Mouse (Mus musculus) stomach, embryonic 14.5 days (tissue): ENCODE data around the gene Spag6. TPM values are rescaled to one million over a fixed set of nuclear protein-coding genes. Genes with fewer than 3 reads are reported as not detected.

Source experiments
- ATAC-seq: fragments of 200-750 bp; cut with Nextera tagmentation; 2 replicates; pipeline ENCODE4 v1.8.0; 2017; ENCODE audit warnings: low read depth, moderate TSS enrichment; ENCODE audit not compliant: insufficient number of reproducible peaks, insufficient read depth, low FRiP score
- H3K27ac ChIP-seq: fragments of 300-500 bp; sonication (generic); 2 replicates; pipeline ENCODE4 v1.5.1; 2014; ENCODE audit warnings: mild to moderate bottlenecking, low read length, moderate library complexity, mixed read lengths
- H3K27me3 ChIP-seq: fragments of 300-500 bp; sonication (generic); 2 replicates; pipeline ENCODE4 v1.6.1; 2014; ENCODE audit warnings: low read length, control low read depth, mixed read lengths; ENCODE audit not compliant: control insufficient read depth, insufficient read depth
- H3K36me3 ChIP-seq: fragments of 300-500 bp; sonication (generic); 2 replicates; pipeline ENCODE4 v1.6.1; 2014; ENCODE audit warnings: mild to moderate bottlenecking, control low read depth, low read length, moderate library complexity, mixed read lengths; ENCODE audit not compliant: control insufficient read depth, insufficient read depth
- H3K4me1 ChIP-seq: fragments of 300-500 bp; sonication (generic); 2 replicates; pipeline ENCODE4 v1.6.1; 2014; ENCODE audit warnings: low read length, control low read depth, mixed read lengths; ENCODE audit not compliant: control insufficient read depth, insufficient read depth
- H3K4me2 ChIP-seq: fragments of 300-500 bp; sonication (generic); replicated peaks from 2 replicates; pipeline ENCODE4 v1.6.1; 2014; ENCODE audit warnings: low read depth, low read length, control low read depth
- H3K4me3 ChIP-seq: fragments of 300-500 bp; sonication (generic); 2 replicates; pipeline ENCODE4 v1.5.1; 2014; ENCODE audit warnings: low read depth, low read length, control low read depth
- H3K9ac ChIP-seq: fragments of 300-500 bp; sonication (generic); replicated peaks from 2 replicates; pipeline ENCODE4 v1.6.1; 2014; ENCODE audit warnings: low read depth, mild to moderate bottlenecking, control low read depth, low read length, moderate library complexity, mixed read lengths
- H3K9me3 ChIP-seq: fragments of 300-500 bp; sonication (generic); 2 replicates; pipeline ENCODE4 v1.6.1; 2016; ENCODE audit warnings: low read depth, low read length, control low read depth; ENCODE audit not compliant: control insufficient read depth
- WGBS: fragments of 180-500 bp; shearing (Covaris S2); extraction: QIAGEN DNeasy Blood & Tissue Kit; methylation state at CpG from one replicate; pipeline ENCODE4 v1.1.7; 2014; 5-methylcytosine and 5-hydroxymethylcytosine counted together
- polyA plus RNA-seq: library from polyadenylated mRNA; unstranded; fragments of >200 nt; fragmentation: Nextera tagmentation; extraction: Ambion mirVana; gene quantifications from 2 replicates; pipeline ENCODE4 v1.2.1, GENCODE M21; 2014

Gene Spag6
- polyA plus RNA-seq, 1 experiment from 2014 or later: 0.29 TPM

- H3K4me1 ChIP-seq: no peaks in the 10 kb centered on the region
- no peak overlapping the region for H3K4me3 ChIP-seq
- 74% methylated on average over 1 of the region's 1 CpGs for WGBS
- no peaks in the 10 kb centered on the region for H3K9me3 ChIP-seq
- H3K9ac ChIP-seq: no peak overlapping the region
- no peak for ATAC-seq
- no peaks in the 10 kb centered on the region for H3K36me3 ChIP-seq
- H3K27ac ChIP-seq: no peak overlapping the region
- H3K4me2 ChIP-seq: no peak overlapping the region
- H3K27me3 ChIP-seq: no peaks in the 10 kb centered on the region
These were observed 30.6 kb downstream of the Spag6 start for GRCm38 (mm10) chr2:18724462-18724861.

GRCm38 (mm10) chr2:18725880-18726279 is 32.0 kb downstream of the Spag6 start:
- Histone ChIP-seq H3K36me3 (no peaks in the 10 kb centered on the region), H3K27ac (no peak overlapping the region), H3K4me2 (no peak overlapping the region), H3K27me3 (no peaks in the 10 kb centered on the region), H3K9me3 (no peaks in the 10 kb centered on the region), H3K4me1 (no peaks in the 10 kb centered on the region), H3K4me3 (no peak overlapping the region), H3K9ac (no peak overlapping the region)
- no peak for ATAC-seq
- WGBS: 78% methylated on average over 4 of the region's 4 CpGs

- WGBS: 33% methylated on average over 9 of the region's 9 CpGs
- H3K4me1 ChIP-seq: no peaks in the 10 kb centered on the region
- no peaks in the 10 kb centered on the region for H3K27me3 ChIP-seq
- no peak overlapping the region for H3K9ac ChIP-seq
- H3K27ac ChIP-seq: no peak overlapping the region
- H3K4me3 ChIP-seq: no peak overlapping the region
- no peak overlapping the region for H3K4me2 ChIP-seq
- H3K9me3 ChIP-seq: no peaks in the 10 kb centered on the region
- no peak for ATAC-seq
- no peaks in the 10 kb centered on the region for H3K36me3 ChIP-seq
These were observed 37.9 kb downstream of the Spag6 start for GRCm38 (mm10) chr2:18731718-18732117.

GRCm38 (mm10) chr2:18734394-18735127 is 40.7 kb downstream of the Spag6 start:
- H3K4me3 ChIP-seq: no peak overlapping the region
- ATAC-seq: no peak
- no peak overlapping the region for H3K9ac ChIP-seq
- no peak overlapping the region for H3K27ac ChIP-seq
- no peaks in the 10 kb centered on the region for H3K27me3 ChIP-seq
- WGBS: 51% methylated on average over 5 of the region's 5 CpGs
- no peak overlapping the region for H3K4me2 ChIP-seq
- H3K36me3 ChIP-seq: no peaks in the 10 kb centered on the region
- no peaks in the 10 kb centered on the region for H3K9me3 ChIP-seq
- no peaks in the 10 kb centered on the region for H3K4me1 ChIP-seq

DNA sequence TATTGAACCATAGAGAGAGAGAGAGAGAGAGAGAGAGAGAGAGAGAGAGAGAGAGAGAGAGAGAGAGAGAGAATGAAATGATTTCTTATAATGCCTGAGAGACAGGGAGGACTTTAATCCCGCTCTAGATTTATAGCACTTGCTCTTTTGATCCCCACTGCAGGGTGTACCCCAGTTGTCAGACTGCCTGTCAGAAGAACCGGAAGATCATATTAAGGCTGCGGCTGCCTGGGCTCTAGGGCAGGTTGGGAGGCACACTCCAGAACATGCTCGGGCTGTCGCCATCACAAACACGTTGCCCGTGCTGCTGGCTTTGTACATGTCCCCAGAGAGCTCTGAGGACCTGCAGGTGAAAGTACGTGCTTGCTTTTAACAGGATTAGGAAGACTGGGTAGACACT is 43.2 kb downstream of the Spag6 start:
- no peak for ATAC-seq
- WGBS: 62% methylated on average over 8 of the region's 8 CpGs
- Histone ChIP-seq H3K27ac (no peak overlapping the region), H3K4me2 (no peak overlapping the region), H3K4me3 (no peak overlapping the region), H3K9ac (no peak overlapping the region), H3K4me1 (no peaks in the 10 kb centered on the region), H3K9me3 (no peaks in the 10 kb centered on the region), H3K27me3 (no peaks in the 10 kb centered on the region), H3K36me3 (no peaks in the 10 kb centered on the region)

GRCm38 (mm10) chr2:18739216-18739615 is 45.4 kb downstream of the Spag6 start:
- WGBS: 26% methylated on average over 2 of the region's 2 CpGs
- Histone ChIP-seq H3K4me3 (no peak overlapping the region), H3K9ac (no peak overlapping the region), H3K9me3 (no peaks in the 10 kb centered on the region), H3K36me3 (no peaks in the 10 kb centered on the region), H3K27ac (no peak overlapping the region), H3K27me3 (no peaks in the 10 kb centered on the region), H3K4me1 (no peaks in the 10 kb centered on the region), H3K4me2 (no peak overlapping the region)
- no peak for ATAC-seq

- Histone ChIP-seq H3K9me3 (no peaks in the 10 kb centered on the region), H3K4me2 (no peak overlapping the region), H3K27ac (no peak overlapping the region), H3K4me1 (no peaks in the 10 kb centered on the region), H3K27me3 (no peaks in the 10 kb centered on the region), H3K36me3 (no peaks in the 10 kb centered on the region), H3K9ac (no peak overlapping the region), H3K4me3 (no peak overlapping the region)
- 46% methylated on average over 2 of the region's 2 CpGs for WGBS
- ATAC-seq: no peak
These were observed 62.3 kb downstream of the Spag6 start for GRCm38 (mm10) chr2:18756144-18756543.

GRCm38 (mm10) chr2:18764846-18765245 is 71.0 kb downstream of the Spag6 start:
- 0 out of 2 replicates have a peak, but pooled peaks cover 5% of the 10 kb centered on the region for H3K4me1 ChIP-seq
- no peaks in the 10 kb centered on the region for H3K27me3 ChIP-seq
- 73% methylated on average over 2 of the region's 2 CpGs for WGBS
- no peaks in the 10 kb centered on the region for H3K36me3 ChIP-seq
- no peaks in the 10 kb centered on the region for H3K9me3 ChIP-seq
- H3K4me3 ChIP-seq: no peak overlapping the region
- no peak overlapping the region for H3K9ac ChIP-seq
- no peak for ATAC-seq
- no peak overlapping the region for H3K27ac ChIP-seq
- no peak overlapping the region for H3K4me2 ChIP-seq
